Mouse (Mus musculus) heart, embryonic 14.5 days (tissue): Measurements from ENCODE around the gene Crtc2. TPM values are rescaled to one million over a fixed set of nuclear protein-coding genes. Genes with fewer than 3 reads are reported as not detected.

ENCODE experiments used
- ATAC-seq: fragments of 200-750 bp; cut with Nextera tagmentation; 2 replicates; pipeline ENCODE4 v1.8.0; 2017; ENCODE audit warnings: low read depth, moderate TSS enrichment; ENCODE audit not compliant: insufficient number of reproducible peaks, insufficient read depth, low FRiP score
- H3K27ac ChIP-seq, 2 experiments: fragments of 200-500 bp in 1 of 2; fragments of 300-500 bp in 1 of 2; sonication (generic) in 1 of 2; replicated peaks in 1 of 2; 2 replicates each; pipeline ENCODE4 v1.5.1; 2012 to 2014; ENCODE audit warnings: low read depth in 2 of 2, low read length in 2 of 2, control low read depth in 1 of 2, mild to moderate bottlenecking in 1 of 2, mixed read lengths in 1 of 2; ENCODE audit not compliant: control insufficient read depth in 1 of 2, insufficient read depth in 1 of 2
- H3K27me3 ChIP-seq: fragments of 300-500 bp; sonication (generic); 2 replicates; pipeline ENCODE4 v1.6.1; 2014; ENCODE audit warnings: mild to moderate bottlenecking, low read length, control low read depth; ENCODE audit not compliant: control insufficient read depth, insufficient read depth
- H3K36me3 ChIP-seq: fragments of 300-500 bp; sonication (generic); 2 replicates; pipeline ENCODE4 v1.6.1; 2014; ENCODE audit warnings: mild to moderate bottlenecking, control low read depth, low read length, mixed read lengths; ENCODE audit not compliant: control insufficient read depth, insufficient read depth
- H3K4me1 ChIP-seq, 2 experiments: fragments of 200-500 bp in 1 of 2; fragments of 300-500 bp in 1 of 2; sonication (generic) in 1 of 2; 2 replicates each; pipeline ENCODE4 v1.6.1; 2012 to 2014; ENCODE audit warnings: low read length in 2 of 2, control low read depth in 1 of 2, mixed read lengths in 1 of 2; ENCODE audit not compliant: control insufficient read depth in 2 of 2, insufficient read depth in 2 of 2
- H3K4me2 ChIP-seq: fragments of 300-500 bp; sonication (generic); 2 replicates; pipeline ENCODE4 v1.6.1; 2014; ENCODE audit warnings: mild to moderate bottlenecking, low read length
- H3K4me3 ChIP-seq, 2 experiments: fragments of 200-500 bp in 1 of 2; fragments of 300-500 bp in 1 of 2; sonication (generic) in 1 of 2; 2 replicates each; pipeline ENCODE4 v1.5.1; 2012 to 2014; ENCODE audit warnings: low read length in 2 of 2, mild to moderate bottlenecking in 2 of 2, control low read depth in 1 of 2, low read depth in 1 of 2, moderate library complexity in 1 of 2; ENCODE audit not compliant: control insufficient read depth in 1 of 2, insufficient read depth in 1 of 2
- H3K9ac ChIP-seq: fragments of 300-500 bp; sonication (generic); 2 replicates; pipeline ENCODE4 v1.6.1; 2014; ENCODE audit warnings: mild to moderate bottlenecking, low read length
- H3K9me3 ChIP-seq: fragments of 300-500 bp; sonication (generic); 2 replicates; pipeline ENCODE4 v1.6.1; 2016; ENCODE audit warnings: low read length, control low read depth; ENCODE audit not compliant: control insufficient read depth
- WGBS: fragments of 180-500 bp; shearing (Covaris S2); extraction: QIAGEN DNeasy Blood & Tissue Kit; methylation state at CpG from one replicate; pipeline ENCODE4 v1.1.7; 2014; 5-methylcytosine and 5-hydroxymethylcytosine counted together
- polyA plus RNA-seq: library from polyadenylated mRNA; unstranded; fragments of >200 nt; fragmentation: Nextera tagmentation; extraction: Ambion mirVana; gene quantifications from 2 replicates; pipeline ENCODE4 v1.2.1, GENCODE M21; 2014

Gene Crtc2
- polyA plus RNA-seq, 1 experiment from 2014 or later = 7.5 TPM

GRCm38 (mm10) chr3:90213956-90214684, 39.8 kb upstream of the Crtc2 start:
- no peaks in the 10 kb centered on the region for H3K9me3 ChIP-seq
- 0 out of 2 replicates have a peak, but pooled peaks have one; percentile 28 for ATAC-seq
- 13% methylated on average over 12 of the region's 12 CpGs for WGBS
- peak overlapping the region in 1 of 2 experiments; percentile 86; a peak in 1 of 4 replicates for H3K27ac ChIP-seq
- H3K27me3 ChIP-seq = no peaks in the 10 kb centered on the region
- peak overlapping the region; percentile 62 to 95 for H3K4me3 ChIP-seq
- peak overlapping the region; percentile 88 for H3K4me2 ChIP-seq
- peaks cover 36% of the 10 kb centered on the region for H3K36me3 ChIP-seq
- peak overlapping the region; percentile 63 for H3K9ac ChIP-seq
- peaks cover 7 to 21% of the 10 kb centered on the region in 2 experiments; a peak in 3 of 4 replicates for H3K4me1 ChIP-seq

GRCm38 (mm10) chr3:90215825-90216380, 38.1 kb upstream of the Crtc2 start:
- 32% methylated on average over 1 of the region's 1 CpGs for WGBS

GRCm38 (mm10) chr3:90220088-90220487, 33.9 kb upstream of the Crtc2 start:
- H3K4me2 ChIP-seq = peak overlapping the region; percentile 71
- H3K27ac ChIP-seq = peak overlapping the region; percentile 79 to 83
- H3K4me3 ChIP-seq = peak overlapping the region in 1 of 2 experiments; percentile 61; a peak in 3 of 4 replicates
- ATAC-seq = no peak
- peak overlapping the region; percentile 80 for H3K9ac ChIP-seq
- H3K9me3 ChIP-seq = no peaks in the 10 kb centered on the region
- peaks cover 9 to 22% of the 10 kb centered on the region in 2 experiments for H3K4me1 ChIP-seq
- WGBS = 16% methylated on average over 6 of the region's 6 CpGs
- H3K27me3 ChIP-seq = no peaks in the 10 kb centered on the region
- H3K36me3 ChIP-seq = peaks cover 15% of the 10 kb centered on the region

More at GRCm38 (mm10) chr3:90215825-90216380, 38.1 kb upstream of the Crtc2 start:
- Histone ChIP-seq H3K36me3 (peaks cover 18% of the 10 kb centered on the region), H3K9ac (no peak overlapping the region), H3K4me3 (no peak overlapping the region), H3K4me2 (no peak overlapping the region), H3K4me1 (peaks cover 7 to 25% of the 10 kb centered on the region in 2 experiments; a peak in 3 of 4 replicates), H3K27me3 (no peaks in the 10 kb centered on the region), H3K27ac (no peak overlapping the region), H3K9me3 (no peaks in the 10 kb centered on the region)
- ATAC-seq = no peak

GRCm38 (mm10) chr3:90220531-90220951, 33.4 kb upstream of the Crtc2 start:
- Histone ChIP-seq H3K9ac (peak overlapping the region; percentile 80), H3K36me3 (peaks cover 19% of the 10 kb centered on the region), H3K9me3 (no peaks in the 10 kb centered on the region), H3K27me3 (no peaks in the 10 kb centered on the region), H3K4me3 (peak overlapping the region; percentile 61 to 72), H3K27ac (peak overlapping the region; percentile 79 to 83), H3K4me2 (peak overlapping the region; percentile 71), H3K4me1 (peaks cover 9 to 22% of the 10 kb centered on the region in 2 experiments)
- 1% methylated on average over 19 of the region's 20 CpGs for WGBS
- ATAC-seq = peak; percentile 81

- peaks cover 25% of the 10 kb centered on the region for H3K36me3 ChIP-seq
- peak overlapping the region in 1 of 2 experiments; percentile 83; a peak in 2 of 4 replicates for H3K27ac ChIP-seq
- 18% methylated on average over 5 of the region's 5 CpGs for WGBS
- ATAC-seq = no peak
- H3K4me2 ChIP-seq = peak overlapping the region; percentile 71
- H3K4me3 ChIP-seq = peak overlapping the region; percentile 61 to 72
- peaks cover 9 to 22% of the 10 kb centered on the region in 2 experiments for H3K4me1 ChIP-seq
- no peaks in the 10 kb centered on the region for H3K27me3 ChIP-seq
- H3K9me3 ChIP-seq = no peaks in the 10 kb centered on the region
- peak overlapping the region; percentile 80 for H3K9ac ChIP-seq
Measured at GRCm38 (mm10) chr3:90221123-90221522, 32.8 kb upstream of the Crtc2 start.

- no peaks in the 10 kb centered on the region for H3K27me3 ChIP-seq
- peaks cover 9 to 22% of the 10 kb centered on the region in 2 experiments for H3K4me1 ChIP-seq
- H3K4me3 ChIP-seq = no peak overlapping the region
- 74% methylated on average over 4 of the region's 4 CpGs for WGBS
- H3K36me3 ChIP-seq = peaks cover 25% of the 10 kb centered on the region
- H3K27ac ChIP-seq = no peak overlapping the region
- no peak overlapping the region for H3K4me2 ChIP-seq
- H3K9me3 ChIP-seq = no peaks in the 10 kb centered on the region
- H3K9ac ChIP-seq = no peak overlapping the region; the same call in 1 of the 2 replicates
- no peak for ATAC-seq
Measured at GRCm38 (mm10) chr3:90222455-90222854, 31.5 kb upstream of the Crtc2 start.

- Histone ChIP-seq H3K9ac (no peak overlapping the region; the same call in 1 of the 2 replicates), H3K9me3 (no peaks in the 10 kb centered on the region), H3K27me3 (no peaks in the 10 kb centered on the region), H3K4me3 (no peak overlapping the region), H3K36me3 (peaks cover 25% of the 10 kb centered on the region), H3K4me2 (no peak overlapping the region), H3K4me1 (peaks cover 9 to 22% of the 10 kb centered on the region in 2 experiments), H3K27ac (no peak overlapping the region)
- 25% methylated on average over 3 of the region's 3 CpGs for WGBS
- no peak for ATAC-seq
Measured at GRCm38 (mm10) chr3:90222941-90223340, 31.0 kb upstream of the Crtc2 start.
